Mouse (Mus musculus): ENCODE data around the gene Rfng. TPM values are rescaled to one million over a fixed set of nuclear protein-coding genes. Genes with fewer than 3 reads are reported as not detected.
"Not testable (repeated sequence)": the region's sequence is repeated elsewhere in the genome, so short reads cannot be mapped to it uniquely, and the experiment has no call there.

Rfng gene
- polyA plus RNA-seq, 1 experiment from 2014 or later, result 98.0 TPM

DNA sequence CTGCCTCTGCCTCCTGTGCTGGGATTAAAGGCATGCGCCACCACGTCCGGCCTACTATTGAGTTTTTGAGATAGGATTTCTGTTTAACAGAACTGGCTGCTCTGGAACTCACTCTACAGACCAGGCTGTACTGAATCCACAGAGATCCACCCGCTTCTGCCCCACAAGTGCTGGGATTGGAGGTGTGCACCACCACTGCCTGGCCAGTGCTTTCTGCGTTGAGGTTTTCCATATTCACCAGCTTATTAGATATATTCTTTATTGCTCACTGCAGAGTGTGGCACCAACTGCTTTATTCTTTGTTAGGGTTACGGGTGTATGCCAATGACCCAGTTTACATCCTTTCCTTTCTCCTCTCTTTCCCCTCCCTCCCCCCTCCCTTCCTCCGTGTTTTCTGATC is 20.3 kb upstream of the Rfng start:
- no peak overlapping the region for H3K4me3 ChIP-seq
- no peaks in the 10 kb centered on the region for H3K9me3 ChIP-seq
- 80% methylated on average over 7 of the region's 7 CpGs for WGBS
- no peak overlapping the region for H3K27ac ChIP-seq
- no peak overlapping the region for H3K9ac ChIP-seq
- no peaks in the 10 kb centered on the region for H3K27me3 ChIP-seq
- peaks cover 46% of the 10 kb centered on the region for H3K36me3 ChIP-seq
- ATAC-seq (ENCODE audit: low FRiP score), result no peak
- no peak overlapping the region for H3K4me2 ChIP-seq
- H3K4me1 ChIP-seq (replicated peaks), result 0 out of 2 replicates have a peak, but pooled peaks cover 6% of the 10 kb centered on the region

DNA sequence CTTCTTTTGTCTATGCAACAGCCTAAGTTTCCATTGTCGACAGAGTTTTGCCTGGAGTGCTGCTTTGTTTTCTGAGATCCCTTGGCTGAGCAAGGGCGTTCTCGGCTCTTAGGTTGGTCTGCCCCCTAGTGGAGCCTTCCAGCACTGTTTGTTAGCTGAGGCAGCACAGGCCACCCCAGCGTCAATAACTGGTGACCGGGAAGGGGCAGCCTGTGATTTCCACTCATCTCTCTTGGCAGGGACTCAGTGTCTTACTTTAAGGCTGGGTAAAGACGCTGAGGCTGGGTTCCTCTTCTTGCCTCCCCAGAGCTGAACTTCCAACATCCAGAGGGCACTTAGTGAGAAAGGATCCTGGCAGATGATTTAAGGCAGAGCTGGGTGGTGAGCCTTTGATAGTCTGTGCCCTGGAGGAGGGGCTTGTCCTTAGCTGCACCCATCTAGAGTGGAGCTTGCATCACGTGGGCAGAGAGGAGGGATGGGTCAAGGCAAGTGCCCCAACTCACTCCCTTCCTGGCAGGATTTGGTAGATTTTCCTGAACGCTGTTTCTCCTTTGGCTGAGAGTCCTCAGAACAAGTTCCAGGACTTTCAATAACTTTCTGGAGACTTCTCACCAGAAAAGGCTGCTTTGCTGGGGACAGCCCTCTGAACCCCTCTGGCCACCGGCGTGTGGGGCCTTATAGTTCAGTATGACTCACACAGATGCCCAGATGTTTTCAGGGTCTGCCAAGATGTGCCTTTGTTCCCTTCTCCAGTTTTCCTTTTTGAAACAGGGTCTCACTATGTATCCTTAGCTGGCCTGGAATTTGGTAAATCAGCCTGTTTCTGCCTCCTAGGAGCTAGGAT is 16.3 kb upstream of the Rfng start:
- peak overlapping the region; percentile 44 for H3K27ac ChIP-seq
- H3K9ac ChIP-seq, result peak overlapping the region; percentile 47; the same call in 1 of the 2 replicates
- WGBS, result 12% methylated on average over 10 of the region's 10 CpGs

DNA sequence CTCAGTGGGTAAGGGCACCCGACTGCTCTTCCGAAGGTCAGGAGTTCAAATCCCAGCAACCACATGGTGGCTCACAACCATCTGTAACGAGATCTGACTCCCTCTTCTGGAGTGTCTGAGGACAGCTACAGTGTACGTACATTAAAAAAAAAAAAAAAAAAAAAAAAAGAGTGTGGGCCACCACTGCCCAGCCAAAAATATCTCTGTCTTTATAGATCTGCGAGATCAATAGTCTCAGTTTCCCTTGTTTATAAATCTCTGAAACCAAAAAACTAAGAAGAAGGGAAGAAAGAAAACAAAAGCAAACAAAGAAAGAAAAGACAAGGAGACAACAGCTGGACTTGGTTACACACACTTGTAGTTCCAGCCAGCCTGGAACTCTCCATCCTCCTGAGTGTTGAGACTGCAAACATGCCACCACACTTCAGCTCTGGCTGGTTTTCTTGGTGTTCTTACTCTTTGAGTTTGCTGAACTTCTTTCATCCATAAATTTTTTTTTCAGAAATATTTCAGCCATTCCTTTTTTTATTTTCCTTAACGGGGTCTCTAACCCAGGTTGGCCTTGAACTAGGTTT is 15.4 kb upstream of the Rfng start:
- H3K9me3 ChIP-seq, result no peaks in the 10 kb centered on the region
- H3K4me1 ChIP-seq (replicated peaks), result peaks cover 23% of the 10 kb centered on the region
- ATAC-seq (ENCODE audit: low FRiP score), result no peak
- no peaks in the 10 kb centered on the region for H3K36me3 ChIP-seq
- no peaks in the 10 kb centered on the region for H3K27me3 ChIP-seq
- H3K4me2 ChIP-seq, result no peak overlapping the region
- no peak overlapping the region for H3K4me3 ChIP-seq
- no peak overlapping the region for H3K9ac ChIP-seq
- WGBS, result 79% methylated on average over 6 of the region's 6 CpGs
- peak overlapping the region; percentile 44 for H3K27ac ChIP-seq

More for the DNA sequence above, 16.3 kb upstream of the Rfng start:
- ATAC-seq (ENCODE audit: low FRiP score), result peak; percentile 57
- Histone ChIP-seq H3K9me3 (no peaks in the 10 kb centered on the region), H3K4me2 (no peak overlapping the region), H3K4me3 (no peak overlapping the region), H3K4me1 (replicated peaks) (peaks cover 15% of the 10 kb centered on the region), H3K36me3 (peaks cover 6% of the 10 kb centered on the region), H3K27me3 (no peaks in the 10 kb centered on the region)

DNA sequence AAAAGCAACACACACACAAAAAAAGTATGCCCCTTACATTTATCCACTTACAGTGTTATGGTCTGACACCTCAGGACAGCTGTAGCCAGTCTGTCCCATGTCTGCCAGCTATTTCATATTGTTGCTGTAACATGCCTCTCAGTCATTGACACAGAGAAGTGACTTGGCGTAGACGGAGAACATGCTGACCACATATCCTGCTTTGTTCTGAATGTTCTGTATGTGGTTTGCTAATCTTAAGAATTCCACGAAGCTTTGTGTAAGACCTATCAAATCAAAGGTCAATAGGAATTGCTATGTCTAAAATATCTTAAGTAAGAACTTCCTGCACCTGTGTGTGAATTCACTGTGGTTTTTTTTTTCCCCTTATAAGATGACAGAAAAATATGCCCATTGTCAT is 14.2 kb upstream of the Rfng start:
- Histone ChIP-seq H3K36me3 (peaks cover 11% of the 10 kb centered on the region), H3K4me3 (no peak overlapping the region), H3K4me2 (no peak overlapping the region), H3K4me1 (replicated peaks) (peaks cover 26% of the 10 kb centered on the region), H3K9ac (no peak overlapping the region), H3K27ac (no peak overlapping the region), H3K9me3 (no peaks in the 10 kb centered on the region), H3K27me3 (no peaks in the 10 kb centered on the region)
- no peak for ATAC-seq (ENCODE audit: low FRiP score)
- WGBS, result 91% methylated on average over 3 of the region's 3 CpGs

DNA sequence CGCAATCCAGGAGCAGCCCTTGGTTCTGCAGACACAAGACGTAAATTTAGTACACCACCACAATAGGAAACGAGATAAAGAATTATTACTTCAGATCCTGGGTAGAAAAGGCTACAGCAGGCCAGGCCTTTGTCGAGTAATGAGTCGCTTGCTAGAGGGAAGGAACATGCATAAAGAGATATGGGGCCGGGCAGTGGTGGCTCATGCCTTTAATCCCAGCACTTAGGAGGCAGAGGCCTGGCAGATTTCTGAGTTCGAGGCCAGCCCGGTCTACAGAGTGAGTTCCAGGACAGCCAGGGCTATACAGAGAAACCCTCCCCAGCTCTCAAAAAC is 12.6 kb upstream of the Rfng start:
- Histone ChIP-seq H3K4me2 (peak overlapping the region; percentile 99), H3K9me3 (no peaks in the 10 kb centered on the region), H3K36me3 (peaks cover 27% of the 10 kb centered on the region), H3K27me3 (no peaks in the 10 kb centered on the region), H3K27ac (peak overlapping the region; percentile 90), H3K4me1 (replicated peaks) (peaks cover 26% of the 10 kb centered on the region), H3K4me3 (peak overlapping the region; percentile 15), H3K9ac (peak overlapping the region; percentile 69)
- 29% methylated on average over 8 of the region's 8 CpGs for WGBS
- ATAC-seq (ENCODE audit: low FRiP score), result no peak; the same call in 1 of the 2 replicates

DNA sequence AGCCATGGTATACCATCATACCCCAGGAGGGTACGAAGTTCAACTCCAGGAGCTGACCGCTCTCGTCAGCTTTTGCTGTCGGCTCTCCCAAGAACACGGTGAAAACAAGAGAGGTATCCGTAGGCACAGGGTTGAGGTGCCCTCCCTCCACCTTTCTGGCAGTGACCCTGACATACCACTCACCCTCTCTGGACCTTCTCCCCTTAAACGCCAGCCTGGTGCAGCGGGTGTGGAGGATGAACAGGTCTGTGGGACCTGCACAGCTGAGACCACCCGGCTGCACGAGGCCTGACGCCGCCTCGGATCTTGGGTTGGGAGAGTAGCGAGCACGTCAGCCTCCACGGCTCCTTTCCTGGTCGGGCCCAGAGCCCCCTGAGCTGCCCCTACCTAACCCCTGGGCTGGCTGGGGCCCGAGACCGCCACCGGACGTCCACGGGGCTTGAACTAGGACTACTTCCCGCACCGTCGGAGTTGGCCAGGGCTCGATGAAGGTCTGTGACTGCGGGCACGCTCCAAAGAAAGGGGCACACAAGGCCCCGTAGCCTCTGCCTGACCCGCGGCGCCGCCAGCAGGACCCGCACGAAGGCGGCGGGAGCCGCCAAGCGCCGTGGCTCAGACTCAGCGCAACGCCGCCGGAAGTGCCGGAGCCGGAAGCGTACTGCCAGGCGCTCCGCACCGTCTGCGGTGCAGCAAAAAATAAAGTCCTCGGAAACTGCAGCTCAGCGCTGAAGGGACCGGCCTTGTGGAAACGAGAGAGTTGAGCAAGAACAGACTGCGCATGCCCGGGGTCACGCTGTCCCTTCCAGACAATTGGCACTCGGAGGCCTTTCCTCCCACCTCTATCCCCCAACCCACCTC is 12.0 kb upstream of the Rfng start, which contains the start of gene Dus1l:
Gene Dus1l (minus strand): TSS at position 648 of the 858 bp plus-strand sequence.
- peak; percentile 91 for ATAC-seq (ENCODE audit: low FRiP score)
- Histone ChIP-seq H3K9ac (peak within 1 kb of the TSS; percentile 96), H3K27me3 (no peaks in the 10 kb centered on the region), H3K9me3 (no peaks in the 10 kb centered on the region), H3K27ac (peak within 1 kb of the TSS; percentile 90), H3K4me3 (peak within 1 kb of the TSS; percentile 98), H3K4me1 (replicated peaks) (peaks cover 26% of the 10 kb centered on the region), H3K36me3 (peaks cover 33% of the 10 kb centered on the region), H3K4me2 (peak within 1 kb of the TSS; percentile 99)
- 2% methylated on average over 59 of the region's 59 CpGs for WGBS

DNA sequence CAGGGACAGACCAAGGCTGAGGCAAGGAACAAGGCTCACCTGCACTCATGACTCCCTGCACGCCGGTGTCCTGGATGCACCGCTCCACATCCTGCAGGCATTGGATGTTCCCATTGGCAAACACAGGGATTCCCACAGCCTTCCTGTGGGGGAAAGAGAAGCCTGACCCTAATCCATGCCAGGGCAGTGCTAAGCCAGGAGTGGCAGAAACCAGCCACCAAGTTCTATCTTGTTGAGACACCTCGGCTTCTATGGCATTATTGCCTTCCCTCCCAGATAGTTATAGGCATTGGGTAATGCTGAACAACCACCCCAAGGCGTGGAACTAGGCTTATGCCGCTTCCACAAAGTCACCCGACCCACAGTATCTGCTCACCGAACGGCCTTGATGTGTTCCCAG is 8.6 kb upstream of the Rfng start:
- H3K27ac ChIP-seq, result no peak overlapping the region
- ATAC-seq (ENCODE audit: low FRiP score), result no peak
- H3K9me3 ChIP-seq, result no peaks in the 10 kb centered on the region
- peaks cover 64% of the 10 kb centered on the region for H3K36me3 ChIP-seq
- H3K27me3 ChIP-seq, result no peaks in the 10 kb centered on the region
- no peak overlapping the region for H3K4me3 ChIP-seq
- H3K4me1 ChIP-seq (replicated peaks), result peaks cover 20% of the 10 kb centered on the region
- H3K4me2 ChIP-seq, result no peak overlapping the region
- H3K9ac ChIP-seq, result no peak overlapping the region
- 95% methylated on average over 9 of the region's 9 CpGs for WGBS

DNA sequence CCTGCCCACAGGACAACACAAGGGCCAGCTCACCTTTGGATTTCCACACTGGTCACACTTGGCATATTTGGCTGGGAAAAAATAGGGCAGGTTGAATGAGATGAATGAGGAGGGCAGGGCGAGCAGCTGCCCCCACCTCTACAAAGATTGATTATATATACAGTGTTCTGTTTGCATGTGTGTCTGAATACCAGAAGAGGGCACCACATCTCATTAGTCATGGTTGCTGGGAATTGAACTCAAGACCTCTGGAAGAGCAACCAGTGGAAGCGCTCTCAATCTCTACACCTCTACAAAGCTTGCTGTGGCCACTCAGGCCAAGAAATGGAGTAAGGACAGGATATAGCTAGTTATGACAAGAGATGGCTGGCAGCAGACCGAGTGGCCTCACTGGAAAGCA is 5.8 kb upstream of the Rfng start:
- Histone ChIP-seq H3K36me3 (peaks cover 84% of the 10 kb centered on the region), H3K4me3 (no peak overlapping the region), H3K4me1 (replicated peaks) (peaks cover 18% of the 10 kb centered on the region), H3K9ac (no peak overlapping the region), H3K27me3 (no peaks in the 10 kb centered on the region), H3K27ac (no peak overlapping the region), H3K9me3 (no peaks in the 10 kb centered on the region), H3K4me2 (no peak overlapping the region)
- WGBS, result 87% methylated on average over 3 of the region's 3 CpGs
- no peak for ATAC-seq (ENCODE audit: low FRiP score)

DNA sequence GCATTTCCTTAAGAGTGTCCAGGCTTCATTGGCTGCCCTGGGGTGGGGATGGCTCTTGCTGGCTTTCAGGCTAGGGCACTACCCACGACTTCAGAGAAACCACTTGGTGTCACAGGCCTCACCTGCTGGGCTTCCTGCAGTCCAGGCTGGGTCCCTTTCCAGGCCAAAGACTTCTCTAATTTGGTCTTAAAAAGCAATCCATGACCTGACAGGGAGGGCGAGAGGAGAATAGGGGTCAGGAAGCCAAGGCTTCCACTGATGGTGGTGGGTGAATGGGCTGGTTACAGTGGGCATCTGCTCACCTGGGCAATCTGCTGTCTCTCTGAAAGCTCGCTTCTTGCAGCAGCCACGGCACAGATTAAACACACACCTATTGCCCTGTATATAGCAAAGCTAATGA is 5.3 kb upstream of the Rfng start:
- Histone ChIP-seq H3K27me3 (no peaks in the 10 kb centered on the region), H3K4me1 (replicated peaks) (peaks cover 16% of the 10 kb centered on the region), H3K4me3 (no peak overlapping the region), H3K27ac (no peak overlapping the region), H3K9ac (no peak overlapping the region), H3K36me3 (peaks cover 84% of the 10 kb centered on the region), H3K9me3 (no peaks in the 10 kb centered on the region), H3K4me2 (no peak overlapping the region)
- WGBS, result 92% methylated on average over 4 of the region's 4 CpGs
- no peak for ATAC-seq (ENCODE audit: low FRiP score)

DNA sequence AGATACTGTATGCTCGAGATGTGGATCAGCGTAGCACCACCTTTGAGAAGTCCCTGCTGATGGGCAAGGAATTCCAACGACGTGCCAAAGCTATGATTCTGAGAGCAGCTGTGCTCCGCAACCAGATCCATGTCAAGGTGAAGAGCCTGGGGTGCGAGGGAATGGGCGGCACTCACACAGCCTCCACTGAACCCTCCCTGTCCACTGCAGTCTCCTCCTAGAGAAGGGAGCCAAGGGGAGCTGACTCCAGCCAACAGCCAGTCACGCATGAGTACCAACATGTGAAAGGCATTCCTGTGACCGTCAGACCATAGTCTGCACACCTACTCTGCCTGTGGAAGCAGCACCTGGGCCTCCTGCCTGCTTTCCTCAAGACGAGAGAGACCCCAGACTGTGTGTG is 4.5 kb upstream of the Rfng start:
- ATAC-seq (ENCODE audit: low FRiP score); H3K27me3 ChIP-seq; H3K4me3 ChIP-seq; H3K9me3 ChIP-seq; H3K9ac ChIP-seq; H3K27ac ChIP-seq; H3K4me2 ChIP-seq: not testable (repeated sequence)
- Histone ChIP-seq H3K4me1 (replicated peaks) (peaks cover 17% of the 10 kb centered on the region), H3K36me3 (peaks cover 76% of the 10 kb centered on the region)
- 92% methylated on average over 9 of the region's 10 CpGs for WGBS

DNA sequence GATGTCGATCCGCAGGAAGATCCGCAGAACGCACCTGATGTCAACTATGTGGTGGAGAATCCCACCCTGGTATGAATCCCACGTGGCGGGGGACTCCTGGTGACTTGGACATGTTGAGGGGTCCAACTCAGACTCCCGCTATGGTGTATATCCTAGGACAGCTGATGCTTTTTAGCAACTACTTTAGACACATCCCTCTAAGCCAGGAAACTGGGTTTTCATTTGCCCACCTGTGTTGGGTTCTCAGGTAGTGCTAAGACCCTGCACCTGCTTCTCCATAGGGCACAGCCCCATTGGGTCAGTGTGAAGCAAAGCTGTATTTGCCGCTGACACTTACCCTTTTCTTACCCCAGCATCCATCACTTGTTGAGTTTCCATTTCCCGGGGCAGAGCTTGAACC is 1.1 kb upstream of the Rfng start:
- Histone ChIP-seq H3K4me3 (peak overlapping the region; percentile 97), H3K27ac (peak overlapping the region; percentile 87; the same call in 1 of the 2 replicates), H3K9me3 (no peaks in the 10 kb centered on the region), H3K27me3 (no peaks in the 10 kb centered on the region), H3K4me2 (peak overlapping the region; percentile 100), H3K36me3 (peaks cover 67% of the 10 kb centered on the region), H3K4me1 (replicated peaks) (peaks cover 29% of the 10 kb centered on the region), H3K9ac (peak overlapping the region; percentile 96)
- 39% methylated on average over 9 of the region's 9 CpGs for WGBS
- no peak for ATAC-seq (ENCODE audit: low FRiP score)

DNA sequence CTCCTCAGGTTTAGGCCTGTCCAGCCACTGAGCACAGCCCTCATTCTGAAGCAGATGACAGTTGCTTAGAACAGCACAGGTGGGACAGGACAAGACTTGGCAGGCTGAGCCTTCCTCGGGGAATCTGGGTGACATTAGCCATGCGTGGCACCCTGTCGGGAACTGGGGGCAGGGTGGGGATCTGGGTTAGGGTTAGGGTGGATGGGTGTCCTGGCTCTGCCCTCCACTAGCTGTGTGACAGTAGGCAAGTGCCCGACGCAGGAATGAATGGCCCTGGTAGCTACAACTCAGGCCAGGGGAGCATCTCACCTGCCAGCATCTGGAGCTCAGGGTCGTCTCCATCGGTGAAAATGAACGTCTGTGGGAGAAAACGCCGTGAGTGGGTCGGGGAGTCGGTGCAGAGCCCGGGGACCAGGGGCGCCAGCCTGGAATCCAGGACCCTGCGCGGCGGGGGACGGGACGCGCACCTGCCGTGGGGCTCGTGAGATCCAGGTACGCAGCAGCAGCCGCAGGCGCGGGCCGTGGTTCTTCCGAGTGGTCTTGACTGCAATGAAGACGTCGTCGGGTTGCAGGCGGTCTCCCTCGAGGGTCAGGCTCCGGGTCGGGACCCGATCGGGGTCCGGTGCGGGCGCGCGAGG is 462 bp downstream of the Rfng start:
- ATAC-seq (ENCODE audit: low FRiP score), result peak; percentile 27
- Histone ChIP-seq H3K27me3 (no peaks in the 10 kb centered on the region), H3K9ac (peak overlapping the region; percentile 96), H3K4me3 (peak overlapping the region; percentile 97), H3K27ac (peak overlapping the region; percentile 87), H3K9me3 (no peaks in the 10 kb centered on the region), H3K4me1 (replicated peaks) (peaks cover 29% of the 10 kb centered on the region), H3K36me3 (peaks cover 63% of the 10 kb centered on the region), H3K4me2 (peak overlapping the region; percentile 100)
- WGBS, result 2% methylated on average over 42 of the region's 42 CpGs
